Mouse (Mus musculus) layer of hippocampus, postnatal 10 days (tissue): Measurements from ENCODE around the gene Gse1. TPM values are rescaled to one million over a fixed set of nuclear protein-coding genes. Genes with fewer than 3 reads are reported as not detected.

Experiments
- DNase-seq, 2 experiments: peaks; one replicate each; pipeline ENCODE4 v3.0.0; 2021; ENCODE audit warnings: low spot score in 2 of 2
- total RNA-seq, 2 experiments: library from RNA; stranded (reverse); gene quantifications; 2 replicates each; pipeline ENCODE4 v1.2.3; 2021

The Gse1 gene
- total RNA-seq, 2 experiments from 2014 or later: 65.0 to 79.3 TPM

- no peak for DNase-seq
These were observed 187.9 kb downstream of the Gse1 start for GRCm38 (mm10) chr8:120416173-120416521.

DNA sequence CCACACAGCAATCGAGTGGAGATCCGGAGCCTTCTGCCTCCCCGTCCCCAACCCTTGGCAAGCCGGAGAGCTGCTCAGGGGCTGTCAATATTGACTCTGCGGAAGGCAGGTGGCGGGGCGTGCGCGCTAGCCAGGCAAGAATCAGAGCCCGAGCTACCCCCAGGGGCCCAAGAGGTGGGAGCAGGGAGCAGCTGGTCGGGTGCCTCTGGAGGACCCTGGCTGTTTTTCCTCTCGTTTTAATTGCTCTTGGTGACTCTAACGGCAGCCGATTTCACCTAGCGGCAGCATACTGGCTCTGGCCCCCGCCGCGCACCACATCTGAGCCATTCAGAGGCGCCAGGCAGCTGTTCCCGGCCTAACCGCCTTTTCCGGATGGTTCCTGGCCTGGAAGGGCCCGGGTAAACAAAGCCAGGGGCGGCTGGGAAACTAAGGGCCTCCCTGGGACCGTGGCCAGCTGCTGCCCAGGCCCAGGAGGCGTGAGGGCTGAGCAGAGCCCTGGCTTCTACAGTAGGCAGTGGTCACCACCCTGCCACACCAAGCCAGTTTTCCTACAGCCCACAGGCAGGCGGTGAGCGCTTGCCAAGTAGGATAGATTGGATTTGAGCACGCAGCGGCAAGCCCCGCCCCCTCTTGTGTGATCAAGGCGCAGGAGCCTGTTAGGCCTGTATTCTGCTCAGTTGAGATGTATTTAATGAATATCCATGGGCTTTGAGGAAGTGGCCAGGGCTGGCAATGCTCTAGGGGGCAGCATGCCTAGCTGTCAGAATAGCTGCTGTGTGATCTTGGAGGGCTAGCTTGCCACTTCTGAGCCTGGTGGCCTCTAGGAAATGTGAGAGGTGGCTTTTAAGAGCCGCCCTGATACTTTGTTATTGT lies 188.5 kb downstream of the Gse1 start:
- DNase-seq: peak; percentile 62 to 77

GRCm38 (mm10) chr8:120418188-120418587 lies 189.9 kb downstream of the Gse1 start:
- no peak for DNase-seq

GRCm38 (mm10) chr8:120419675-120420074 lies 191.4 kb downstream of the Gse1 start:
- no peak for DNase-seq

DNA sequence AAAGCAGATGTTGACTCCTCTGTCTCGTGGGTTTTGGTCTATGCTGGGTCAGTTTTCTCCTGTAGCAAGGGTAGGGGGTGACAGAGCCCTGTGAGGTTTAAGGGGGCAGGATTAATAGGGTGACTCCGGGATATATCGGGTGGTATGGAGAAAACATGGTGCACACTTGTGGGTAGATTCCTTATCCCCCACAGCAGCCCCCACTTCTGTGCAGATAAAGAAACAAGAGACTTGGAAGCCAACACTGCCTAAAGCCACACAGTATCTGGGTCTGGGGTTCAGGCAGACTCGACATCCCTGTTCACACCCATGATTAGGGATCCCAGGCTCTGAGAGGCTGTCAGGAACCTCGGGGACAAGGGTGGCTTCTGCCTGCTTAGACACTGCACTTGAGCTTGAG lies 192.0 kb downstream of the Gse1 start:
- no peak for DNase-seq

DNA sequence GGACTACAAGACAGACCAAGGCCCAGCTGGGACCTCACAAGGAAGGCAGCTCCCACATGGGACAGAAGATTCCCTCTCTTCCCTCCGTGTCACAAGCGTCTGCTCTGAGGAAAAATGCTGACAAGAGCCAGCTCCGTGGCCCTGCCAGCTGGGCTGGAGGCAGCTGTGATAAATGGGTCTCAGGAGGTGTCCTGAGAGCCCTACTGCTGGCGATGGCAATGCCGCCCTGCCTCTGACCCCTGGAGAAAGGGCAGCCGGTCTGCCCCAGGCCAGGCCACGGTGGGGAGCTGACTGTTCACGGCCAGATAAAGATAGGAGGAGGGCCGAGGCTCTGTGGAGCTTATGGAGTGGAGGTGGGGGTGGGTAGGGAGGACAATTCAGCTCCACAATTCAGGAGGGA lies 193.4 kb downstream of the Gse1 start:
- no peak for DNase-seq

DNA sequence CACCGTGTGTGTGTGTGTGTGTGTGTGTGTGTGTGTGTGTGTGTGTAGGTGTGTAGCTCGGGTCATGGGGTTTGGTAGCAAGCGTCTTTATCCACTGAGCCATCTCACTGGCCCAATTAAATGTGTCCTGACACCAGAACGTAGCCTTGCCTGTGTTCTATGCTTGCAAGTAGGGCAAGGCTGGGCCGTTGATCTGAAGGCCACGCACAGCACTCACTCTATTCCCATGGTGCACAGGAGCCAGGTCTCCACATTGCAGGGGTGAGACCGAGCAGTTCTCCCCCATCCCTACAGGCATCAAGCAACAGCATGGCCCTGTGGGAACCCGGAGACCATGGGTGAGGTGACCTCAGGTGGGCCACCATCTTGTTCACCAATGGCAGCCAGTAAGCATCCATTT lies 194.0 kb downstream of the Gse1 start:
- no peak for DNase-seq

DNA sequence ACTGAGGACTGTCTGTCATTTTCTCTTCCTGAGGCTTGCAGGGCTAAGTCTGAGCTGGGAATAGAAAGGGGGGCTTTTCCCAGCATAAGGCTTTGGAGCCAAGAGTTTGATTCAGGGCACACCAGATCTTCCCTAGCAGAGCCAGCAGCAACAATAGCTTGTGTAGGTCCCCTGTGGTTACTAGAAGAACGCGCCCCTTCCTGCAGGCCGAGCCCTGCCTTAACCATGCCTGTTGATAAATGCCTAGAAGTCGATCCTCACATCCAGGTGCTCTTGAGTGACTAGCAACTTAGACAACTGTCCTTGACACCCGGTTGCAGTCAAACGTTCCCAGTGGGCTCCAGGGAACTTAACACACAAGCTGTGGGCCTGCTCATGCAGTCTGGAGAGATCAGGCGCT lies 195.3 kb downstream of the Gse1 start:
- no peak for DNase-seq

- no peak for DNase-seq
These were observed 196.6 kb downstream of the Gse1 start for GRCm38 (mm10) chr8:120424829-120425198.

- no peak for DNase-seq
These were observed 197.1 kb downstream of the Gse1 start for GRCm38 (mm10) chr8:120425199-120425941.

GRCm38 (mm10) chr8:120426105-120426504 lies 197.8 kb downstream of the Gse1 start:
- DNase-seq: no peak

DNA sequence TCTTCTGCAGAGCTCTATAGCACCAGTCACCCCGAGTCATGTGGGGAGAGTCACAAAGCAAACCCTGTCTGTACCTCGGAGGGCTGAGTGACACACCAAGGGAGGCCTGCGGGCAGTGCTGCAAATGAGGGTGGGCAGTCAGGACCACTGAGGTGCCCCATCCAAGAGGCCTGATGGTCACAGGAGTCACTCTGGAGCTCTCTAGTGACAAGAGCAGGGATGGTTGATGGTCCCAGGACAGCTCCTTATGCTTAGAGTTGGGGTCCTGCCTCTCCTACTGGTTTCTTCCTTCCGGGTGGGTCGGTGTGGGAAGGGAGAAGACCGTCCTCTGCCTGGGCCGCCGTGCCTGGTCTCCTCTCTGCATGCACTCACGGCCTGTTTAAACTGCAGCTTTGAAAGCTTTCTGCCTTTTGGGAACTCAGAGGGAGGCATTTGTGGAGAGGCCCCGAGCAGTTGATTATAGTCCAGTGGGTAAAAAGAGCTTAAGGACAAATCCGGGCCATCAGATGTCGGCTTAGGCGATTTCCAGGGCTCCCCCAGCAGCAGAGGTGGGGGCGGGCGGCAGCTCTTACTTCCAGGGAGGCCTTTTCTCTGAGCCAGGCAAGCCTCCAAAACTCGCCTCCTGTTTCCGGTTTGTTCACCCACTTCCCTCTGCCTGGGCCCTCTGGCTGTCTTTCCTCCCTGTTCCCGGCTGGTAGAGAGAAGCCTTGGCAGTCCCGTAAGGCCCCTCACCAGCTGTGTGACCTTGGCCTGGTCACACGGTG lies 198.5 kb downstream of the Gse1 start:
- peak; percentile 80 to 84 for DNase-seq

DNA sequence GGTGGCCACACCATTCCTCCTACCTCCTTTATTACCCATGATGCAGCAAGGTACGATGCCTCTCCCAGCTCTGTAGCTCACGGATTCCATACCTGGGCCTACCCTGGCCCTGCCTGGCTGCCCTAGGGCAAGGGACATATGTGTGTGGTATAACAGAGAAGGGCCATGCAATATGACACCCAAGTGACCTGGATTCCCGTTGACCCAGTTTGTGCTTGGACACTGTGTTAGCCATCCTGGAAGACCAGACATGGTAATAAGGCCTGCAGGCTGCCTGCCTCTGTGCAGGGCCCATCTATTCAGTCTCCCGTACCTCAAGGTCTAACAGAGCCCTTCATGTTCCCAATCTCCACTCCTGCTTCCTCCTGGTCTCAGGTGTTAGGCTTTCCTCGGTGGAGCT lies 200.2 kb downstream of the Gse1 start:
- no peak for DNase-seq

- DNase-seq: no peak
These were observed 200.9 kb downstream of the Gse1 start for GRCm38 (mm10) chr8:120429116-120429515.

DNA sequence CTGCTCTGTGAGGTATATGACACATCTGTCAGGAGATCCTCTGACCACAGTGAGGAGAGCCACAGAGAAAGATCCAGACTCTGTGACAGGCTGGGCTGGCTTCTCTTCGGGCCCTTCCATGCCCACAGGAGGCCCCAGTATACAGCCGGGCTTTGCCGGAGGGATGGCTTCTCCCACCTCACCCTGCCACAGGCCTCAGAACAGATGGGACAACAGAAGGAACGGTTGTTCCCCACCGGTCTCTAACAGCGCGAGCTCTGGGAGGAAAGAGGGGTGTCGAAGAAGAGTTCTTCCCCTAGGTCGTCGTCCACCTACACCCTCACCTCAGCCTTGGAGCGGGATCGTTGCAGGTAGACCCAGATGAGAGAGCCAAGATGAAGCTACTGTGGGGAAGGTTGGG lies 202.8 kb downstream of the Gse1 start:
- DNase-seq: no peak

GRCm38 (mm10) chr8:120432438-120432837 lies 204.2 kb downstream of the Gse1 start:
- no peak for DNase-seq

- DNase-seq: no peak
These were observed 204.9 kb downstream of the Gse1 start for GRCm38 (mm10) chr8:120433143-120433542.

GRCm38 (mm10) chr8:120433734-120434133 lies 205.5 kb downstream of the Gse1 start:
- DNase-seq: no peak

DNA sequence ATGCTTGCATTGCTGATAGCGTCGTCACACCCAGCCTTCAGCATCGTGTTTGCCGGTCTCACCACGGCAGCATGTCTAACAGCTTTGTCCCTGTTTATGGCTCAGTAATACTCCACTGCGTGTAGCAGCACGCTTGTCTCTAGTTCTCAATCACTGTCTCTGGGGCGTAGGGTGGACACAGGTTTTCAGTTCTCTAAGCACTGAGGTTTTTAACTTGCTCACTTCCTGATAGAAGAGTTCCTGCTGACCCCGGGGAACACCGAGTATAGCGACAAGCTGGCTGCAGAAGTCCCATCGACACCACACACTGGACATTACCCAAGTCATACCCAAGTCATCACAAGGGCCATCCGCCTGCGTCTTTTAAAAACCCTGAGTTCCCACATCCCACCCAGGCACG lies 207.5 kb downstream of the Gse1 start:
- no peak for DNase-seq

DNA sequence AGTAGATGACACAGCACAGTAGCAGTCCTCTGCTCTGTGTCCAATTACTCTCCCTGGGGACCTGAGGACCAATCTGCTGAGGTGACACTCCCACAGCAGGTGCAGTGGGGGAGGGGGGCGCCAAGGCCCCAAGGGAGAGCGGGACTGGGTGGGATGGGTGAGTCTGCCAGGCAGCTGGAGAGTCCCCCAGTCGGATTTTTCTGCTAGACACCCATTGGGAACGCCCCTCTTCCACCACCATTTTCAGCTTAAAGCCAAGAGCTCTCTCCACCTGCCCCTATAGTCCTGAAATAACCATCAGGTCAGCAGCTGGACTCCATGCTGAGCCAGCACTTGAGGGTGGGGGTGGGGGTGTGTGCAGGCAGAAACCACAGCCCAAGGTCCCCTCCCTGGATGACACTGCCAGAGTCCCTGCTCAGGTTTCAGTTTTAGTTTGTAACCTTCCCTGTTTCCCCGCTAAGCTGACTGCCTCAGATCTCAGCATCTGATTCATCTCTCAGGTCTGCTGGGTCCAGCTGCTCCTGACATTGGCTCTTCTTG lies 208.3 kb downstream of the Gse1 start:
- DNase-seq: no peak

- DNase-seq: no peak
These were observed 209.0 kb downstream of the Gse1 start for GRCm38 (mm10) chr8:120437207-120437606.
